Mouse (Mus musculus): ENCODE results near the gene Fam122a. TPM values are rescaled to one million over a fixed set of nuclear protein-coding genes. Genes with fewer than 3 reads are reported as not detected.

The Fam122a gene
- polyA plus RNA-seq, 1 experiment: 12.6 TPM

GRCm38 (mm10) chr19:24493887-24494286, 16.7 kb upstream of the Fam122a start:
- Histone ChIP-seq H3K4me1 (ENCODE audit: control insufficient read depth, insufficient read depth, low read length) (no peaks in the 10 kb centered on the region), H3K4me3 (ENCODE audit: insufficient read depth, low read length) (no peak overlapping the region), H3K27ac (ENCODE audit: insufficient read depth, low read length) (no peak overlapping the region)
- TF ChIP-seq CTCF (IDR thresholded peaks at IDR 0.05; ENCODE audit: borderline replicate concordance, insufficient read depth, low read length) (no peak), POLR2A (IDR thresholded peaks at IDR 0.05; ENCODE audit: low read depth, low read length) (no peak)

- no peak for TF ChIP-seq POLR2A (IDR thresholded peaks at IDR 0.05; ENCODE audit: low read depth, low read length)
- TF ChIP-seq CTCF (IDR thresholded peaks at IDR 0.05; ENCODE audit: borderline replicate concordance, insufficient read depth, low read length): no peak
Observed at GRCm38 (mm10) chr19:24491824-24492223, 14.7 kb upstream of the Fam122a start.

GRCm38 (mm10) chr19:24490275-24490674, 13.1 kb upstream of the Fam122a start:
- H3K27ac ChIP-seq (ENCODE audit: insufficient read depth, low read length): no peak overlapping the region
- H3K4me1 ChIP-seq (ENCODE audit: control insufficient read depth, insufficient read depth, low read length): no peaks in the 10 kb centered on the region
- TF ChIP-seq POLR2A (IDR thresholded peaks at IDR 0.05; ENCODE audit: low read depth, low read length) (no peak), CTCF (IDR thresholded peaks at IDR 0.05; ENCODE audit: borderline replicate concordance, insufficient read depth, low read length) (no peak)
- H3K4me3 ChIP-seq (ENCODE audit: insufficient read depth, low read length): no peak overlapping the region

More at GRCm38 (mm10) chr19:24491824-24492223, 14.7 kb upstream of the Fam122a start:
- H3K4me1 ChIP-seq (ENCODE audit: control insufficient read depth, insufficient read depth, low read length): no peaks in the 10 kb centered on the region
- no peak overlapping the region for H3K27ac ChIP-seq (ENCODE audit: insufficient read depth, low read length)
- H3K4me3 ChIP-seq (ENCODE audit: insufficient read depth, low read length): no peak overlapping the region

GRCm38 (mm10) chr19:24486433-24487296, 9.5 kb upstream of the Fam122a start:
- Histone ChIP-seq H3K4me1 (ENCODE audit: control insufficient read depth, insufficient read depth, low read length) (no peaks in the 10 kb centered on the region), H3K4me3 (ENCODE audit: insufficient read depth, low read length) (no peak overlapping the region), H3K27ac (ENCODE audit: insufficient read depth, low read length) (no peak overlapping the region)
- TF ChIP-seq CTCF (IDR thresholded peaks at IDR 0.05; ENCODE audit: borderline replicate concordance, insufficient read depth, low read length): no peak
- TF ChIP-seq POLR2A (IDR thresholded peaks at IDR 0.05; ENCODE audit: low read depth, low read length): no peak

- Histone ChIP-seq H3K27ac (ENCODE audit: insufficient read depth, low read length) (no peak overlapping the region), H3K4me1 (ENCODE audit: control insufficient read depth, insufficient read depth, low read length) (no peaks in the 10 kb centered on the region), H3K4me3 (ENCODE audit: insufficient read depth, low read length) (no peak overlapping the region)
- TF ChIP-seq POLR2A (IDR thresholded peaks at IDR 0.05; ENCODE audit: low read depth, low read length) (no peak), CTCF (IDR thresholded peaks at IDR 0.05; ENCODE audit: borderline replicate concordance, insufficient read depth, low read length) (no peak)
Observed at GRCm38 (mm10) chr19:24484612-24485194, 7.5 kb upstream of the Fam122a start.

GRCm38 (mm10) chr19:24480916-24481315, 3.8 kb upstream of the Fam122a start:
- no peak overlapping the region for H3K4me3 ChIP-seq (ENCODE audit: insufficient read depth, low read length)
- no peaks in the 10 kb centered on the region for H3K4me1 ChIP-seq (ENCODE audit: control insufficient read depth, insufficient read depth, low read length)
- TF ChIP-seq CTCF (IDR thresholded peaks at IDR 0.05; ENCODE audit: borderline replicate concordance, insufficient read depth, low read length): no peak
- no peak for TF ChIP-seq POLR2A (IDR thresholded peaks at IDR 0.05; ENCODE audit: low read depth, low read length)
- no peak overlapping the region for H3K27ac ChIP-seq (ENCODE audit: insufficient read depth, low read length)

- H3K27ac ChIP-seq (ENCODE audit: insufficient read depth, low read length): 0 out of 2 replicates have a peak overlapping the region, but pooled peaks have one; percentile 43
- H3K4me3 ChIP-seq (ENCODE audit: insufficient read depth, low read length): peak overlapping the region; percentile 88
- TF ChIP-seq POLR2A (IDR thresholded peaks at IDR 0.05; ENCODE audit: low read depth, low read length): no peak
- no peak for TF ChIP-seq CTCF (IDR thresholded peaks at IDR 0.05; ENCODE audit: borderline replicate concordance, insufficient read depth, low read length)
Observed at GRCm38 (mm10) chr19:24476461-24476860, 695 bp downstream of the Fam122a start.

GRCm38 (mm10) chr19:24475281-24475680, 1.9 kb downstream of the Fam122a start:
- H3K27ac ChIP-seq (ENCODE audit: insufficient read depth, low read length): no peak overlapping the region
- TF ChIP-seq POLR2A (IDR thresholded peaks at IDR 0.05; ENCODE audit: low read depth, low read length): no peak
- TF ChIP-seq CTCF (IDR thresholded peaks at IDR 0.05; ENCODE audit: borderline replicate concordance, insufficient read depth, low read length): no peak

More at GRCm38 (mm10) chr19:24476461-24476860, 695 bp downstream of the Fam122a start:
- no peaks in the 10 kb centered on the region for H3K4me1 ChIP-seq (ENCODE audit: control insufficient read depth, insufficient read depth, low read length)

GRCm38 (mm10) chr19:24472512-24472911, 4.6 kb downstream of the Fam122a start:
- TF ChIP-seq CTCF (IDR thresholded peaks at IDR 0.05; ENCODE audit: borderline replicate concordance, insufficient read depth, low read length) (no peak), POLR2A (IDR thresholded peaks at IDR 0.05; ENCODE audit: low read depth, low read length) (no peak)

More at GRCm38 (mm10) chr19:24475281-24475680, 1.9 kb downstream of the Fam122a start:
- Histone ChIP-seq H3K4me1 (ENCODE audit: control insufficient read depth, insufficient read depth, low read length) (no peaks in the 10 kb centered on the region), H3K4me3 (ENCODE audit: insufficient read depth, low read length) (no peak overlapping the region)

GRCm38 (mm10) chr19:24471538-24471937, 5.6 kb downstream of the Fam122a start:
- Histone ChIP-seq H3K4me1 (ENCODE audit: control insufficient read depth, insufficient read depth, low read length) (no peaks in the 10 kb centered on the region), H3K27ac (ENCODE audit: insufficient read depth, low read length) (no peak overlapping the region), H3K4me3 (ENCODE audit: insufficient read depth, low read length) (no peak overlapping the region)
- no peak for TF ChIP-seq CTCF (IDR thresholded peaks at IDR 0.05; ENCODE audit: borderline replicate concordance, insufficient read depth, low read length)
- TF ChIP-seq POLR2A (IDR thresholded peaks at IDR 0.05; ENCODE audit: low read depth, low read length): no peak

More at GRCm38 (mm10) chr19:24472512-24472911, 4.6 kb downstream of the Fam122a start:
- Histone ChIP-seq H3K27ac (ENCODE audit: insufficient read depth, low read length) (no peak overlapping the region), H3K4me1 (ENCODE audit: control insufficient read depth, insufficient read depth, low read length) (no peaks in the 10 kb centered on the region), H3K4me3 (ENCODE audit: insufficient read depth, low read length) (no peak overlapping the region)
